Mouse (Mus musculus): ENCODE results near the gene Col7a1. TPM values are rescaled to one million over a fixed set of nuclear protein-coding genes. Genes with fewer than 3 reads are reported as not detected.

Col7a1 gene
- total RNA-seq (2021), result 1 to 10 TPM; 3.7 TPM
- long read RNA-seq, experiment 1, partial matches to known transcripts, result 2 of 3 reads
- long read RNA-seq, experiment 1, other reads (novel, unspliced or antisense), result 1 of 3 reads
- long read RNA-seq, experiment 2, result 0 reads

GRCm38 (mm10) chr9:108953081-108953636 is at the start of gene Col7a1:
Col7a1 (plus strand) TSS chr9:108953586.
- no peak for DNase-seq

- DNase-seq, result no peak
Measured at GRCm38 (mm10) chr9:108912308-108912707, 41.1 kb upstream of the Col7a1 start.

DNA sequence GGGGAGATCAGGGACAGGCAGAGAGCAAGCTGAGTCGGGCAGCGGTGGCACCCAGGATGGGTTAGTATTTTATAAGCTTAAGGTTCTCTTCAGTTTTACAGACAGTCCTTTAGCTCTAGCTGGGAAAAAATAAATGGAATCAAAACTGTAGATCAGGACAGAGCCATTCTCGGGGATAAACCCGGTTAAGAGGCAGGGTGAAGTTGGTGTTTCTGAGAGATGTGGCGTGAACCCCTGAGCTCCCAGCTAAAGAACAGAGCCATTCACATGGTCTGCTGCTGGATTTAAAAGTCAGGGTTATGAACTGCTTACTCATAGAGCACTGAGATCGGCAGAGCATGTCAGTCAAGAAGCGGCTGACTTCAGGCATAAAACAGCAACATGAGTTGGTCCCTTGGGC is 40.2 kb upstream of the Col7a1 start:
- no peak for DNase-seq

DNA sequence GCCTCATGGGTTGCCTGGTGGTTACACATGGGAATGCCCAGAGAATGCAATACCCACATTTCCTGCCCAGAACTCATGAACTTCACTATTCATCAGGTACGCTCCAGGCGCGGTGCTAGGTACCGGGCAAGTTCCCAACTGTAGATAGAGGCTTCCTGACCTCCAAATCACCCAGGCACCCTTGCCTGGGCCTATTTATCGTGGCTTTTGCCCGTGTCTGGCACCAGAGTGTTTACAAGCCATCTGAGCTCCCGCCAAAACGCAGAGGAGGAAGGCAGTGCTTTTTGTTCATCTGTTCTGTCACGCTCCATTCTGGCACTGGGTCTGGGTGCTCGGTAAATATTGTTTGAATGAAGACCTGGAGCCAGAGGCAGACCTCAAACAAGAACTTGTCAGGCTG is 39.8 kb upstream of the Col7a1 start:
- peak; percentile 32 for DNase-seq

DNA sequence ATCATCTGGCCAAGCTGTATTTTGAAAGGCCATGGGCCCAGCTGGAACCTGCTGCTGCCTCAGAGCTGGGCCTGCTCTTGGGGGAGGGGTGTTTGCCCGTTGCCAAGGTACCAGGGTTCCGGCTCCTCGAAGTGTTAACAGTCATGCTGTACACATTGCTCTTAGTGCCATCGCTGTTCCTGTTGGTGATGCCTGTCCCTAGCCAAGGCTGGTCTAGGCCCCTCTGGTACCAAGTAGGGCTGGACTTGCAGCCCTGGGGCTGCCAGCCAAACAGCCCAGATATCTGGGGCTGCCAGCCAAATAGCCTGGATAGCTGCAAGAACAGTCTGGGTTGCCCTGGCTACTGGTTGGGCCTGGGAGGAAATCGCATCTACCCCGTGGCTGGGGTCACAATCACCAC is 38.9 kb upstream of the Col7a1 start, which contains the start of gene Tmem89:
Tmem89 (plus strand) TSS at position 129 of the 400 bp plus-strand sequence.
- DNase-seq, result peak; percentile 52

DNA sequence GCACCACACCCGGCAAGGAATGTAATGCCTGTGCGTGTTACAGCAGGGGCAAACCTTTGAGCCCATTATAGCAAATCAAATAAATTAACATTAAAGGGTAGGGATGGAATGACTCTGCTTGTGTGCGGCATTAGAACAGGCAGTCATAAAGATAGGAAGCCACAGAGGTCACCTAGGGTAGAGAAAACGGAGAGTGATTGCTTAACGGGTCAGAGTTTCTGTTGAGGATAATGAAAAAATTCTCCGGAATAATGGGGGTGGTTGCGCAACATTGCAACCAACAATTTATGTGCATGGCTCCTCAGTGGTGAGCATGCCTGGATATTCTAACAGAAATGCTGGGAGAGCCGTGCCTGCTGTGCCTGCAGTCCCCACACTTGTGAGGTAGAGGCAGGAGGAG is 27.5 kb upstream of the Col7a1 start:
- peak; percentile 32 for DNase-seq

- no peak for DNase-seq
Measured at GRCm38 (mm10) chr9:108928424-108928823, 25.0 kb upstream of the Col7a1 start.

DNA sequence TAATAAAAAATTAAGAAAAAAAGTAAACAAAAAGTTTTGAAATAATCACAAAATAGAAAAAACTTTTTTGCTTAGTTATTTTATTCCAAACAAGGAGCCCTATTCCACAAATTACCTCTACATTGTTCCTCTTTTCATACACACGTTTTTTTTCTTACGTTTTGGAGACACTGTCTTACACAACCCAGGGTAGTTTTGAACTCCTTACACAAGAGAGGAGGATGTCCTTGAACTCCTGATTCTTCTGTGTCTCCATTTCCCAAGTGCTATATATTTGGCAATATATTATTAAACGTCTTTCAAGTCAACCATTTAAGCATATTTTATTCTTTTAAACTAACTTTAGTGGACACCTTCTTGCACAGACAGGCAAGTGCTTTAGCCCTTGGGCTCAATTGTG is 17.4 kb upstream of the Col7a1 start:
- DNase-seq, result no peak

DNA sequence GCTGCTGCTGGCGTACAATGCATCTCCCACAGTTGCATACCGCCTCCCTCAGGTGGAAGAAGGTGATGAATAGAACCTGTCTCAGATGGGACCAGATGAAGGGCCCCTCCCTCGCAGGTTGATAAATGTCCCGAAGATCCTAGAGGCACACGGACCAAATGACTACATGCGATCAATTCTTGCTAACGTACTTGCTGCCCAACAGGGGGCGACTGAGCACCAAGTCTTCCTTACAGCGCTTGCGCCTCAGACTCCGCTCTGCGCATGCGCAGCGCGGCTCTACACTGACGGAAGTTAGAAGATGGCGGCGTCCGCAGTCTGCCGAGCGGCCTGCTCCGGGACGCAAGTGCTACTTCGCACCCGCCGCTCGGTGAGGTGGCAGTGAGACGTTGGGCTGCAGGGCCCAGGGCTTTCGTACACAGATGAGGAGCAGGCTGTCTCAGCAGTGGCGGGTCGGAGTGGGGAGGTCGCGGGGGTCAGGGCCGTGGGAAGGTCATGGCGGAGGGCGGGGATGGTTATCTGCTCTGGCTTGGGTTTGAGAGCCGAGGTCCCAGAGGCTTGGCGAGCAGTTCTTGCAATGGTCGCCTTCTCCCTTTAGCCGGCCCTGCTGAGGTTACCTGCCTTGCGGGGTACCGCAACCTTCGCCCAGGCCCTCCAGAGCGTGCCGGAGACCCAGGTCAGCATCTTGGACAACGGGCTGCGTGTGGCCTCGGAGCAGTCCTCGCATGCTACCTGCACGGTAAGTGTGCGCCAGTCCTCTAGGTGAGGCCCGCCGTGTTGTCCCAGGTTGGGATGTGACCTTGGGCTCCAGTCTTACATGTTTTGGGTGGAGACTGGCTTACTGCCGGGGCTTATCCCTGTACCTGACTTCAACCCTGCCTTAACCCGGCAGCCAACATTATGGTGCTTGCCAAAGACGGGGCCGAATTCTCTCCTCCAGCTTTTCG is 16.7 kb upstream of the Col7a1 start, which contains the start of gene Uqcrc1:
Uqcrc1 (plus strand) TSS at position 216 of the 947 bp plus-strand sequence.
- peak; percentile 95 for DNase-seq

- DNase-seq, result no peak
Measured at GRCm38 (mm10) chr9:108945111-108945510, 8.3 kb upstream of the Col7a1 start.

GRCm38 (mm10) chr9:108945608-108946007 is 7.8 kb upstream of the Col7a1 start:
- DNase-seq, result no peak

DNA sequence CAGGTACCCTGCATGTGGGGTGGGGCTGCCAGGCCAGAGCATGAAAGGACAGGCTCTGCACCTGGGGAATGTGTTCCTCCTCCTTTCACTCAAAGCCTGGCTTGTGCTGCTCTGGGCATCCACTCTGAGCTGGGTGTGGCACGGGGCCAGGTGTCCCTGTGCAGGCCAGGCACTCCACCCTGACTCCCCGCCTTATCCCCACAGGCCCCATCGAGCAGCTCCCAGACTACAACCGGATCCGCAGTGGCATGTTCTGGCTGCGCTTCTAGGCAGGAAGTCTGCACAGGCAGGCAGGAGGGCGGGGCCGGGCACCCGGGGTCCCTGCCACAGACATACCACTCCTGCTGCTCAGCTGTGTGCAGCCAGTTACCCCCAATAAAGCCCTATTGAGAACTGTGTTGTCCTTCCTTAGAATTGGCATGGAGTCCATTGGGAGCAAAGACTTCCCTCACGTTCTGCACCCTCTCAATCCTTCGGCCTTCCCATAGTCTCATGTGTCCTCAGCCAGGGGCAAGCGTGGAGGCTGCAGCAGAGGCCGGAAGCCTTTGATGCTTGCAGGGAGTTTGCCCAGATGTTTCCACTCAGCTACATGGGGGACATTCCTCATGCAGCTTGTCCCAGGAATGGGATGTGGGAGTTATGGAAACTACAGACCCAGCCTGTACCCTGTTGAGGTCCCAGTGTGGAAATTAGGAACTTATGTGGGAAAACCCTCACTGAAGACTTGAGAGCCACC is 4.0 kb upstream of the Col7a1 start:
- peak; percentile 55 for DNase-seq

- DNase-seq, result no peak
Measured at GRCm38 (mm10) chr9:108949967-108950728, 3.2 kb upstream of the Col7a1 start.

DNA sequence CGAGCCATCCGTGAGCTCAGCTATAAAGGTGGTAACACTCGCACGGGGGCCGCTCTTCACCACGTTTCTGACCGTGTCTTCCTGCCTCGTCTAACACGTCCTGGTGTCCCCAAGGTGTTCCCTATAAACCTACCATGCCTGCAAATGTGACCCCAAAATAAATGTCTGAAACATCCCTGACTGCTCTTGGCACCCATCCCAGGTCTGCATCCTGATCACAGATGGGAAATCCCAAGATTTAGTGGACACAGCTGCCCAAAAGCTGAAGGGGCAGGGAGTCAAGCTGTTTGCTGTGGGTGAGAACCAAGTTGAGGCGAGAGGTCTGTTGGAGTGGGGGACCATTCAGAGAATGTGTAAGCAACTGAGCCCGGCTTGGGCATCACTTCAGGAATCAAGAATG is 1.9 kb downstream of the Col7a1 start:
- no peak for DNase-seq

DNA sequence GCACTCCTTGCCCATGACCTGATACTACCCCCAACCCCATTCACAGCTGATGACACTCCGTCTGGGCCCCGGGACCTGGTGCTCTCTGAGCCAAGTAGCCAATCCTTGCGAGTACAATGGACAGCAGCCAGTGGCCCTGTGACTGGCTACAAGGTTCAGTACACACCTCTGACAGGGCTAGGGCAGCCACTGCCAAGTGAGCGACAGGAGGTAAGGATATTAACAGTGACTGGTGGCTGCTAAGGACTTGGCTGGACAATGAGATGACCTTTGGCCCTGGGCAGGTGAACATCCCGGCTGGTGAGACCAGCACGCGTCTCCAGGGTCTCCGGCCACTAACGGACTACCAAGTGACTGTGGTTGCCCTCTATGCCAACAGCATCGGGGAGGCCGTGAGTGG is 2.5 kb downstream of the Col7a1 start:
- no peak for DNase-seq

DNA sequence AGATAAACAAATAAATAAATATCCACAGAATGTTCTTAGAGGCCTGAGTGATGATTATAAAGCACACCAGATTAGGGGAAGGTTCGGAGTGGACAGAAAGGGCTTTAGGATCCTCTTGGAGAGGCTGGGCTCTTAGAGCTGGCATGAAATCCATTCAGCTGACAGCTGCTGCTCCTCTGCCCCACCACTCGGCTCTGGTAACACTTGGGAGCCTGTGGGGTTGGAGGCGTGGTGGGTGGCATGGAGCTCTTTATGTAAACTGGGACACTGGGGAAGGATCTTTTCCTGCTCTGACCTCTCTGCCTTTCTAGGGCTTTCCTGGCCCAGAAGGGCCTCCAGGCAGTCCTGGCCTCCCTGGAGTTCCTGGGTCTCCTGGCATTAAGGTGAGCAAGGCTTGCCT is 10.2 kb downstream of the Col7a1 start:
- no peak for DNase-seq

- no peak for DNase-seq
Measured at GRCm38 (mm10) chr9:108964338-108964737, 11.0 kb downstream of the Col7a1 start.

- no peak for DNase-seq
Measured at GRCm38 (mm10) chr9:108970623-108971022, 17.2 kb downstream of the Col7a1 start.

DNA sequence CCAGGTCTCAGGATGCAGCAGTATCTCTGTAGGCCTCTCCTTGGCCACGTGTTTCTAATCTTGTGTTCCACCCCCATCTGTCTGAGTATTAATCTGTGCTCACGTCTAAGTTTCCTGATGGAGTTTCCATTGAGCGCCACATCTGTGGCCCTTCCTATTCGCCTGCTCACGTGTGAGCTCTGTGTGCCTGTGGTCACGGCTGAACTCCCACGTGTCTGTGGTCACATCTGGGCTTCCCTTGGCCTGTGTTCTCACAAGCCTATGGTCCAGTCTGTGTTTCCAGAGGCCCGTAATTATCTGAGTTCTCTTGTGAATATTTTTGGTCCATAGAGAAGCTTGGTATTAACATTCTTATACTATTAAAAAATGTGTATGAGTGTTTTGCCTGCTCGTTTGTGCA is 23.1 kb downstream of the Col7a1 start:
- no peak for DNase-seq

DNA sequence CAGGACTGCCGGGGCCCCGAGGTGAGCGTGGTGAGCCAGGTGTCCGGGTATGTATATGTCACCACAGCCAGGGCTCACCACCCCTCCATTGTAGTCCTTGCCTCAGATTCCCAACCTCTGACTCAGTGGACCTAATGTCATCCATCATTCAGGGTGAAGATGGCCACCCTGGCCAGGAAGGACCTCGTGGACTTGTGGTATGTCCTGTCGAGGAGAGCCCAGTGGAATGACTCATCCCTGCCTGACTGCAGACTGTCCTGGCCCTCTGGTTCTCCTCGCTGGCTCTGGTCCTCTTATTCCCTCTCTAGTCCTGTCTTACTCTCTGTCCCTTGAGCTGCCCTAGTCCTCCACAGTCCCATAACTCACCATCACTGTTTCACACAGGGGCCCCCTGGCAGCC is 24.6 kb downstream of the Col7a1 start:
- no peak for DNase-seq

- DNase-seq, result peak; percentile 50
Measured at GRCm38 (mm10) chr9:108982498-108982897, 29.1 kb downstream of the Col7a1 start.

DNA sequence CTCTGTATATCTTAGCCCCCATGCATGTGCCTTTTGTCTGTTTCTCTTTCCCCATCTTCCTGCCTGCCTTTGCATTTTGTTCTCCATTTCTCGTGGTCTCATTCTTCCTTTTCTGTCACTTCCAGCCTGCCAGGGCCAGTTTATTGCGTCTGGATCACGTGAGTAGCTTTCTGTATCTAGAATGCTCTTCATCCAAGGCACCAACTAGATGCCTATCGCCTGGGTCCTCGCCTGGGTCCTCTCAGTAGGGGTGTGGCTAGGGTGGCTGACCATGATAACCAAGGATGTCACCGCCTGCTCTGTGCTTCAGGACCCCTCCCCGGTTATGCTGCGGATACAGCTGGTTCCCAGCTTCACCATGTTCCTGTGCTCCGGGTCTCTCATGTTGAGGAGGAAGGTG is 29.8 kb downstream of the Col7a1 start:
- DNase-seq, result no peak
